Mouse (Mus musculus) heart, embryonic 12.5 days (tissue): ENCODE results near the gene Kpna1. TPM values are rescaled to one million over a fixed set of nuclear protein-coding genes. Genes with fewer than 3 reads are reported as not detected.
"Not testable (repeated sequence)": the region's sequence is repeated elsewhere in the genome, so short reads cannot be mapped to it uniquely, and the experiment has no call there.

Experiments
- ATAC-seq: fragments of 200-750 bp; cut with Nextera tagmentation; 2 replicates; pipeline ENCODE4 v1.8.0; 2017; ENCODE audit warnings: moderate TSS enrichment, moderate library complexity; ENCODE audit not compliant: insufficient number of reproducible peaks, low FRiP score
- H3K27ac ChIP-seq: fragments of 300-500 bp; sonication (generic); 2 replicates; pipeline ENCODE4 v1.5.1; 2016; ENCODE audit warnings: mild to moderate bottlenecking, moderate library complexity; ENCODE audit not compliant: poor library complexity, severe bottlenecking
- H3K27me3 ChIP-seq: fragments of 300-500 bp; sonication (generic); replicated peaks from 2 replicates; pipeline ENCODE4 v1.6.1; 2016; ENCODE audit warnings: mild to moderate bottlenecking, moderate library complexity
- H3K36me3 ChIP-seq: fragments of 300-500 bp; sonication (generic); 2 replicates; pipeline ENCODE4 v1.6.1; 2016; ENCODE audit warnings: mild to moderate bottlenecking, moderate library complexity
- H3K4me1 ChIP-seq: fragments of 300-500 bp; sonication (generic); replicated peaks from 2 replicates; pipeline ENCODE4 v1.6.1; 2016; ENCODE audit warnings: mild to moderate bottlenecking
- H3K4me2 ChIP-seq: fragments of 300-500 bp; sonication (generic); 2 replicates; pipeline ENCODE4 v1.6.1; 2016; ENCODE audit warnings: mild to moderate bottlenecking, moderate library complexity
- H3K4me3 ChIP-seq: fragments of 300-500 bp; sonication (generic); 2 replicates; pipeline ENCODE4 v1.5.1; 2016; ENCODE audit warnings: mild to moderate bottlenecking
- H3K9ac ChIP-seq: fragments of 300-500 bp; sonication (generic); 2 replicates; pipeline ENCODE4 v1.6.1; 2016; ENCODE audit warnings: mild to moderate bottlenecking, moderate library complexity
- H3K9me3 ChIP-seq: fragments of 300-500 bp; sonication (generic); replicated peaks from 2 replicates; pipeline ENCODE4 v1.6.1; 2016; ENCODE audit warnings: mild to moderate bottlenecking, moderate library complexity
- WGBS: fragments of 180-500 bp; shearing (Covaris S2); methylation state at CpG from one replicate; pipeline ENCODE4 v1.1.7; 2016; 5-methylcytosine and 5-hydroxymethylcytosine counted together
- polyA plus RNA-seq: library from polyadenylated mRNA; unstranded; fragments of >200 nt; fragmentation: Nextera tagmentation; extraction: Ambion mirVana; gene quantifications from 2 replicates; pipeline ENCODE4 v1.2.1, GENCODE M21; 2016

Gene Kpna1
- polyA plus RNA-seq, 1 experiment from 2014 or later, result 64.4 TPM

GRCm38 (mm10) chr16:36051491-36051890 is 72.9 kb downstream of the Kpna1 start:
- Histone ChIP-seq H3K36me3 (peaks cover 71% of the 10 kb centered on the region), H3K4me3 (no peak overlapping the region), H3K4me1 (peaks cover 30% of the 10 kb centered on the region), H3K9ac (no peak overlapping the region), H3K9me3 (no peaks in the 10 kb centered on the region), H3K27me3 (no peaks in the 10 kb centered on the region), H3K27ac (no peak overlapping the region), H3K4me2 (no peak overlapping the region)
- WGBS, result 86% methylated on average over 6 of the region's 6 CpGs
- ATAC-seq, result no peak

GRCm38 (mm10) chr16:36053524-36054275 is 75.2 kb downstream of the Kpna1 start:
- no peak overlapping the region for H3K9ac ChIP-seq
- 28% methylated on average over 6 of the region's 6 CpGs for WGBS
- peaks cover 55% of the 10 kb centered on the region for H3K36me3 ChIP-seq
- peak overlapping the region; percentile 89 for H3K27ac ChIP-seq
- no peak overlapping the region for H3K4me3 ChIP-seq
- no peaks in the 10 kb centered on the region for H3K27me3 ChIP-seq
- no peaks in the 10 kb centered on the region for H3K9me3 ChIP-seq
- ATAC-seq, result peak; percentile 72
- H3K4me1 ChIP-seq, result peaks cover 45% of the 10 kb centered on the region
- H3K4me2 ChIP-seq, result no peak overlapping the region

DNA sequence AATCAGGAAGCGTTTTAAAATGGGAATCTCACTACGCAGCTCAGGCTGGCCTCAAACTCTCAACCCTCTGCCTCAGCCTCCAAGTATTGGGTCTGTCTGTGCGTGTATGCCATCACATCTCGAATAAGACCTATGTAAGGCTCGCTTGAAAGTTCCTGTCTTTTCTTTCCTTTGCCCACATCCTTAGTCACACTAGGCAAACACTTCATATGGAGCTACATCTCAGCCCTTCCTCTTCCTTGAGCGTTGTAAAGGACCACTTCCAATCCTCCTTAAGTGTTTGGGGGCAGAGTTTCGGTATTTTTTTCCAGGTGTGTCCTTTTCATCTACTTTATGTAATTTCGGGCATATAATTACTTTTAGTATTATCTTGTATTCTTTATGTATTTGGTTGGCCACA is 76.4 kb downstream of the Kpna1 start:
- H3K4me1 ChIP-seq, result peaks cover 56% of the 10 kb centered on the region
- H3K4me3 ChIP-seq, result no peak overlapping the region
- H3K36me3 ChIP-seq, result peaks cover 43% of the 10 kb centered on the region
- H3K4me2 ChIP-seq, result no peak overlapping the region
- H3K27me3 ChIP-seq, result no peaks in the 10 kb centered on the region
- WGBS, result 92% methylated on average over 8 of the region's 8 CpGs
- no peak for ATAC-seq
- H3K9me3 ChIP-seq, result no peaks in the 10 kb centered on the region
- H3K27ac ChIP-seq, result peak overlapping the region; percentile 67
- H3K9ac ChIP-seq, result no peak overlapping the region

- WGBS, result 75% methylated on average over 11 of the region's 11 CpGs
- Histone ChIP-seq H3K27me3 (no peaks in the 10 kb centered on the region), H3K27ac (no peak overlapping the region), H3K4me2 (no peak overlapping the region), H3K4me3 (no peak overlapping the region), H3K9ac (no peak overlapping the region), H3K4me1 (peaks cover 65% of the 10 kb centered on the region), H3K9me3 (no peaks in the 10 kb centered on the region), H3K36me3 (peaks cover 36% of the 10 kb centered on the region)
- no peak for ATAC-seq
Observed at GRCm38 (mm10) chr16:36056416-36056815, 77.9 kb downstream of the Kpna1 start.

DNA sequence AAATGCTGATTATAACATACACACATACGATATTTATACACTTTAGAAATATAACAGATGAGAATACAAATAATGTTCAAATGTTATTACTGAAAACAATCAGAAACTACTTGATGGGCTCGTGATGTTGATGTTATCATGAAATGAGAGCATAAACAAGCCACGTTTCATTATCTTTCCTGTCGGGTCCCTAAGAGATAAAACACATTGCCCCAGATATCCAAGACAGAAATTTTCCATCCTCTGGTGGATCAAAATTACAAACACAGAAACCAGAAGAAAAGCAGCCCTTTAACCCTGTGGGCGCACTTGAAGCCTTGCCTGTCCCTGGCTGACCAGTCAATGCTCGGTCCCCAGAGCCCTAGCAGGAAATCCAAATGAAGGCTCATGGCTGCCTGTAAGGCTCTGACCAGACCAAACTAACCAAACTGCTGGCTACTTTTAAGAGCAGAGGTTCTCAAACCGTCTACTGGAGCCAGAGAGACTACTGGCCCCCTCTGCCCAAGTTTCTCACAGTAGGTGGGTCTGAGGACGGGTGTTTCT is 79.5 kb downstream of the Kpna1 start:
- no peak overlapping the region for H3K4me2 ChIP-seq
- no peaks in the 10 kb centered on the region for H3K9me3 ChIP-seq
- ATAC-seq, result no peak
- no peak overlapping the region for H3K4me3 ChIP-seq
- H3K36me3 ChIP-seq, result peaks cover 31% of the 10 kb centered on the region
- H3K27ac ChIP-seq, result peak overlapping the region; percentile 66
- 41% methylated on average over 8 of the region's 8 CpGs for WGBS
- H3K9ac ChIP-seq, result 0 out of 2 replicates have a peak overlapping the region, but pooled peaks have one; percentile 3
- no peaks in the 10 kb centered on the region for H3K27me3 ChIP-seq
- peaks cover 70% of the 10 kb centered on the region for H3K4me1 ChIP-seq

DNA sequence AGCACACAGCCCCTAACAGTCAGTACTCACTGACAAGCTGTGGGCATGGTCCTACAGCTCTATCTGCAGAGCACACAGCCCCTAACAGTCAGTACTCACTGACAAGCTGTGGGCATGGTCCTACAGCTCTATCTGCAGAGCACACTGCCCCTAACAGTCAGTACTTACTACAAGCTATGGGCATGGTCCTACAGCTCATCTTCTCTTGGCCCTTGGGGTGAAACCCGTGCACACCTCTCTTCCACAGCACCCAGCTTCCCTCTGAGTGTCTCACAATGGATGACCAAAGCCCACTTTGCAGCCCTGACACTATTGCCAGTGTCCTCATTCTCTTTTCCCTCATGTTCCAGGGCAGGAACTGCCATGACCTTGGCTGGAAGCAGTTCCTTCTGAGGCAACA is 84.0 kb downstream of the Kpna1 start:
- 89% methylated on average over 1 of the region's 1 CpGs for WGBS
- ATAC-seq, H3K27me3 ChIP-seq, H3K9me3 ChIP-seq, H3K4me3 ChIP-seq, H3K4me2 ChIP-seq, H3K27ac ChIP-seq, H3K9ac ChIP-seq: not testable (repeated sequence)
- H3K4me1 ChIP-seq, result peaks cover 72% of the 10 kb centered on the region
- peaks cover 24% of the 10 kb centered on the region for H3K36me3 ChIP-seq

GRCm38 (mm10) chr16:36063315-36063714 is 84.8 kb downstream of the Kpna1 start:
- WGBS, result 68% methylated on average over 2 of the region's 2 CpGs
- Histone ChIP-seq H3K27me3 (no peaks in the 10 kb centered on the region), H3K9ac (peak overlapping the region; percentile 53), H3K4me1 (peaks cover 75% of the 10 kb centered on the region), H3K27ac (peak overlapping the region; percentile 9; the same call in 1 of the 2 replicates), H3K4me3 (0 out of 2 replicates have a peak overlapping the region, but pooled peaks have one; percentile 6), H3K9me3 (no peaks in the 10 kb centered on the region), H3K36me3 (peaks cover 24% of the 10 kb centered on the region), H3K4me2 (no peak overlapping the region)
- ATAC-seq, result no peak

DNA sequence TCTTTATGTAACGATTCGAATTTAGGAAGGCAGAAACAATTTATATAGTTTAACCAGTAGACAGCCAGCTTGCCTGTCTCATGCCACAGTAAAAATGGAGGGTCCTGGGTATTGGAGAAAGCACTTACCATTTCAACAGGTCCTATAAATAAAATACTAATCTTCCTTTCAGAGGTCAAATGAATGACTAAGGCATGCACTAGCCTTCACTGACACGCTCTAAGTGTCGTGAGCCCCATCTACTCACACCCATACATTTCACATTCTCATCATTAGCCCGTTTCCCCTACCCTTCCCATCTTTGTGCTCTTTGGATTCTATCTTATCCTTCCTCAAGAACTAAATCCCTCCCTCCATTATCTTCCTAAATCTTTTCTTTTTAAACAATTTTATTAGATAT is 86.4 kb downstream of the Kpna1 start:
- no peak overlapping the region for H3K9ac ChIP-seq
- no peaks in the 10 kb centered on the region for H3K9me3 ChIP-seq
- peaks cover 30% of the 10 kb centered on the region for H3K36me3 ChIP-seq
- peaks cover 74% of the 10 kb centered on the region for H3K4me1 ChIP-seq
- no peak for ATAC-seq
- 0 out of 2 replicates have a peak overlapping the region, but pooled peaks have one; percentile 2 for H3K4me2 ChIP-seq
- 60% methylated on average over 5 of the region's 5 CpGs for WGBS
- no peak overlapping the region for H3K4me3 ChIP-seq
- 0 out of 2 replicates have a peak overlapping the region, but pooled peaks have one; percentile 45 for H3K27ac ChIP-seq
- H3K27me3 ChIP-seq, result no peaks in the 10 kb centered on the region

GRCm38 (mm10) chr16:36067694-36068093 is 89.1 kb downstream of the Kpna1 start:
- no peaks in the 10 kb centered on the region for H3K9me3 ChIP-seq

GRCm38 (mm10) chr16:36068356-36068755 is 89.8 kb downstream of the Kpna1 start:
- Histone ChIP-seq H3K4me2 (peak overlapping the region; percentile 40), H3K27me3 (no peaks in the 10 kb centered on the region), H3K36me3 (peaks cover 18% of the 10 kb centered on the region), H3K27ac (no peak overlapping the region), H3K4me1 (peaks cover 54% of the 10 kb centered on the region), H3K4me3 (peak overlapping the region; percentile 10; the same call in 1 of the 2 replicates), H3K9me3 (no peaks in the 10 kb centered on the region), H3K9ac (0 out of 2 replicates have a peak overlapping the region, but pooled peaks have one; percentile 5)
- ATAC-seq, result no peak
- WGBS, result 59% methylated on average over 3 of the region's 3 CpGs

More at GRCm38 (mm10) chr16:36067694-36068093, 89.1 kb downstream of the Kpna1 start:
- no peak for ATAC-seq
- 46% methylated on average over 2 of the region's 2 CpGs for WGBS
- Histone ChIP-seq H3K4me2 (no peak overlapping the region), H3K4me1 (peaks cover 59% of the 10 kb centered on the region), H3K4me3 (no peak overlapping the region), H3K27ac (peak overlapping the region; percentile 44; the same call in 1 of the 2 replicates), H3K27me3 (no peaks in the 10 kb centered on the region), H3K36me3 (peaks cover 19% of the 10 kb centered on the region), H3K9ac (no peak overlapping the region)

DNA sequence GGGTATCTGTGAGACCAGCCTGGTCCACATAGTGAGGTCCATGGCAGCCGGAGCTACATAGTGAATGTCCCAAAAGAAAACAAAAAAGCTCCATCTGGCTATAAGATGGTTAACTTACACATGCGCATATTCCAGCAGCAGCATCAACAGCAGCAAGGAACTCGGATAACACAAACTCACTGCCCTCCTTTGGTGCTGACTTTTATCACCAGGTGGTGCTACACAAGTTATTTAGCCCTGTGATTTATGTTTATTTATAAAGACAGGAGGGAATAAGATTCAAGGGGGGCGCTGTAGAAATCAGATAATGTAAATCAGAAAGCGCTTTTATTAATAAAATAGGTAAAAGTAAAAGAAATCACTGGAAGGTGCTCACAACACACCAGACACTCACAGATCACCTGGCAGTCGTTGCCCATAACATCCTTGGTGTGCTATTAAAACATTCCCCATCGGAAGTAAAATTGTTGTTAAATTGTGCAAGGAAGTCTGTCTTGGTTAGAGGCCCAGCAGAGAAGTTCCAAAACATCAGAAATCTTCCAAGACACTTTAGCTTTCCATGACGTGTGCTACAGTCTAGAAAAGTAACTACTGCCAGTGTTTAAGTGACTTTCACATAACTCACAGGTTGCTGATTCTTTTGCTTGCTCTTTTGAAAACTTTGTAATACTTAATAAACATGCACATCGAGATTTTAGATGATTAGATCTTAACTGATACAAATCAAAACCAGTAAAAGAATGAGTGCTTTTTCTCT is 91.4 kb downstream of the Kpna1 start:
- Histone ChIP-seq H3K9ac (peak overlapping the region; percentile 60), H3K27ac (no peak overlapping the region), H3K9me3 (no peaks in the 10 kb centered on the region), H3K4me1 (peaks cover 42% of the 10 kb centered on the region), H3K4me2 (peak overlapping the region; percentile 70), H3K27me3 (no peaks in the 10 kb centered on the region), H3K4me3 (peak overlapping the region; percentile 95), H3K36me3 (peaks cover 18% of the 10 kb centered on the region)
- 34% methylated on average over 9 of the region's 9 CpGs for WGBS
- no peak for ATAC-seq
